Mouse (Mus musculus): ENCODE measurements around the gene Thap12. TPM values are rescaled to one million over a fixed set of nuclear protein-coding genes. Genes with fewer than 3 reads are reported as not detected.

Gene Thap12
- total RNA-seq, 2 experiments from 2014 or later: 73.2 to 79.5 TPM

DNA sequence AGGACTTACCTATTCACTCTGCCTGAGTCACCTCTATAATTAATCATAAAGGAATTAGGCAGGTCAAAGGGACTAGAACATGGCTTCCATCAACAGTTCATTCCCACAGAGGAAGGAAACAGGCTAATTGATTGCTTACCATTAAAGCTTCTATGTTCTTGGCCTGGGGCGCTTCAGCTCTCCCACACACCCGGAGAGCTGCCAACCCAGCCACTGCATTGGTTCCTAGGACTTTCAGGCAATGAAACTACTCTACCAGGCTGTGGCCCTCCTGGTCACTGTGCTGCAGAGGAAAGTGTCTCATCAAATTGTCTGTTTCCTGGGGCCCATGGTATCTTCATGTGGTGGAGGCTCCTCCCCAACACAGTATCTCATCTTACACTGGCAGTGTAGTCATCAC, 25.4 kb upstream of the Thap12 start:
- TF ChIP-seq CTCF (conservative IDR thresholded peaks at IDR 0.05): no peak
- DNase-seq (ENCODE audit: low spot score in 2 of 2): no peak
- no peak overlapping the region for H3K4me3 ChIP-seq
- no peak overlapping the region for H3K27ac ChIP-seq

DNA sequence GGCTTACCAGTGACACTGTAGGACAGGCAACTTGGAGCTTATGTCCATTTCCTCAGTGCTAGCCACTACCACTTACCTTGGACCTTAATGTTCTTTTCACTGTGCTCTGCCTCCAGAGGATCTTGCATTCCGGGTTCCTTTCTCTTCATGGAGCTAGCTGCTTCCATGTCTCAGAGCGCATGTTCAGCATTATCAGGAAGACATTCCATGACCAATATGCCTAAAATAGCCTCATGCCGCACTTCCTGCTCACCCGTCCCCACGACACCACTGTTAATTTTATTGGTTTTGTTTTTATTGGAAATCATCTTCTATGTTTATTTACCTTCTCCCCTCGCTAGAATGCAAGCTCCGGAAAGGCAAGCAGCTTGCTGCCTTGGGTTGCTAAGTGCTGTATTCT, 24.5 kb upstream of the Thap12 start:
- no peak for TF ChIP-seq CTCF (conservative IDR thresholded peaks at IDR 0.05)
- no peak overlapping the region for H3K4me3 ChIP-seq
- DNase-seq (ENCODE audit: low spot score in 2 of 2): no peak
- peak overlapping the region; percentile 58; the same call in 1 of the 2 replicates for H3K27ac ChIP-seq

DNA sequence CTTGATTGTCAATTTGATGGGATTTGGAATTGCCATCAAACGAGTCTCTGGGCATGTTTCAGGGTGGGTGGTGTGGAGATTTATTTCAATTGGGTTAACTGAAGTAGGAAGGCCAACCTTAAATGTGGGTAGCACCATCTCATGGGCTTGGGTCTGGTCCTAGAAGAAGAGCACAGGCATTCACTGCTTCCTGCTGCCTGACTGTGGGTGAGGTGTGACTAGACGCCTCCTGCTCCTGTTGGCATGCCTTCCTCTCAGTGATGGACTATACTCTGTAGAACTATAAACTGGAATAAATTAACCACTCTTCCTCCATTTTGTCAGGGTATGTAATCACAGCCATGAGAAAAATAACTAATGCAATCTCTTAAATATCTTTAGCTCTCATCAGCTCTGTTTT, 22.2 kb upstream of the Thap12 start:
- no peak for DNase-seq (ENCODE audit: low spot score in 2 of 2)

GRCm38 (mm10) chr7:98682821-98683220, 20.1 kb upstream of the Thap12 start:
- Histone ChIP-seq H3K4me3 (no peak overlapping the region), H3K27ac (no peak overlapping the region)
- TF ChIP-seq CTCF (conservative IDR thresholded peaks at IDR 0.05): peak; percentile 37
- DNase-seq (ENCODE audit: low spot score in 2 of 2): no peak

More for the DNA sequence above, 22.2 kb upstream of the Thap12 start:
- TF ChIP-seq CTCF (conservative IDR thresholded peaks at IDR 0.05): no peak
- Histone ChIP-seq H3K4me3 (no peak overlapping the region), H3K27ac (no peak overlapping the region)

- Histone ChIP-seq H3K4me3 (no peak overlapping the region), H3K27ac (no peak overlapping the region)
- peak; percentile 58 for TF ChIP-seq CTCF (conservative IDR thresholded peaks at IDR 0.05)
- no peak for DNase-seq (ENCODE audit: low spot score in 2 of 2)
Observed at GRCm38 (mm10) chr7:98685895-98686294, 17.0 kb upstream of the Thap12 start.

GRCm38 (mm10) chr7:98690126-98690525, 12.8 kb upstream of the Thap12 start:
- Histone ChIP-seq H3K27ac (no peak overlapping the region), H3K4me3 (no peak overlapping the region)
- no peak for TF ChIP-seq CTCF (conservative IDR thresholded peaks at IDR 0.05)
- DNase-seq (ENCODE audit: low spot score in 2 of 2): no peak

- no peak overlapping the region for H3K27ac ChIP-seq
- no peak overlapping the region for H3K4me3 ChIP-seq
- TF ChIP-seq CTCF (conservative IDR thresholded peaks at IDR 0.05): no peak
- no peak for DNase-seq (ENCODE audit: low spot score in 2 of 2)
Observed at GRCm38 (mm10) chr7:98690831-98691230, 12.1 kb upstream of the Thap12 start.

DNA sequence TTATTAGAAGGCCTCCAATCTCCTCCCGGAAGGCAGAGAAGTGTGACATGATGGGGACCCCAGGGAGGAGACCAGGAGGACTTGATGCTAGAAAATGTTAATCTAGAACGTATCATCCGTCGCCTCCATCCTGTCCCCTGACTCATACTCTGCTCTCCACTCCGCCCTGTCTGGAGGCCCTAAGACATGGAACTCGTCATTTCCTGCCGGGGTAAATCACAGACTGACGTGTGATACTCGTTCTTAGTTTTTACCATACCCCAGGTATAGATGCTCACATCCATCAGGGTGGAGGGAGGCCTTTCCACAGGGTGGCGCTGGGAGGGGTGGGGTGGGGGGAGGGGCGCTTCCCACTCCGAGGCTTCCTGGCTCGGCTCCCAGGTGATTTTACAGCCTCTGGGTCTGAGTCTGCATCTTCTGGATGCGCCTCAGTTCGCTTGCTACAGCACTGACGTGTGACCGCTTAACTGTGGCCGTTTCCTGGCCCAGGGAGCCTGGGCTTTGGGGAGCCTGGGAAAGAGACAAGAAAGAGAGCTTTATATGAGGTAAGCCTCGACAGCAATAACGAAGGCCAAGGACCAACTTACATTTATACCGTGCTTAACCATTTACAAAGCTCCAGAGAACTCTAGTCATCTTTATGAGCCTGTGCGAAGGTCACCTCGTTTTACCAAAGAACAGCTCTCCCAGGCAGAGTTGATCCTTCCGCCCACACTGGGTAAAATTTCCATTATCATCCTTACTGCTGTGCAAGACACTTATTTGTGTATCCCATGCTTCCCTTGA, 9.9 kb upstream of the Thap12 start:
- no peak for TF ChIP-seq CTCF (conservative IDR thresholded peaks at IDR 0.05)
- Histone ChIP-seq H3K27ac (peak overlapping the region; percentile 36; the same call in 1 of the 2 replicates), H3K4me3 (no peak overlapping the region)
- no peak for DNase-seq (ENCODE audit: low spot score in 2 of 2)

DNA sequence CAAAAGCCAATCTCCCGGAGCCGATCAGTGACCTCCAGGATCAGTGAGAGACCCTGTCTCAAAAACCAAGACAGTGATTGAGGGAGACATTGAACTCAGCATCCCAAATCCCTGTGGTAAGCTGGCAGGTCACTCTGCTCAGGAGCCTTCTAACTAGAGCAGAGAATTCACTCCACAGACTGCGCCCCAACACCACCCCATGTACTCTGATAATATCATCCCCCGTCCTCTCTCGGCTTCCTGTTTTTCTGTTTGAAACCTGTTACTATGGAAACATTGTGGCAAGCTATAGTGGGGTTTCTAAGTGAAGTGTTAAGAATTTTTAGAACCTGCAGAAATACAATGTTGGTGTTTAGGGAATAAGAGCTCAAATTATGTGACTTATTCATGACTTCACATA, 8.9 kb upstream of the Thap12 start:
- no peak for TF ChIP-seq CTCF (conservative IDR thresholded peaks at IDR 0.05)
- peak; percentile 16 to 53 for DNase-seq (ENCODE audit: low spot score in 2 of 2)
- H3K4me3 ChIP-seq: no peak overlapping the region
- peak overlapping the region; percentile 40 for H3K27ac ChIP-seq

DNA sequence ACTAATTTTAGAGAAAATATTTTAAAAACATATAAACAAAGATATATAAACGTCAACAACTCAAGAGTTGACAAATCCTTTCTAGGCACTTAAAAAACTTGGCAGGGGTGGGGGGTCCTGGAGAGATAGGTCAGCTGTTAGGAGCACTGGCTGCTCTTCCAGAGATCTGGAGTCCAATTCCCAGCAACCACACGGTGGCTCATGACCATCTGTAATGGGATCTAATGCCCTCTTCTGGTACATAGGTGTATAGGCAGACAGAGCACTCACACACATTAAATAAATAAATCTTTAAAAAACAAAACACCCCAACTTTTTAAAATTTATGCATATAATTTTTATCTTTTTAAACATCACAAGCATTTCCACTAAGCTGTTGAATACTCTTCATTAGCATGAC, 5.4 kb upstream of the Thap12 start:
- no peak overlapping the region for H3K4me3 ChIP-seq
- no peak for DNase-seq (ENCODE audit: low spot score in 2 of 2)
- peak; percentile 77 for TF ChIP-seq CTCF (conservative IDR thresholded peaks at IDR 0.05)
- no peak overlapping the region for H3K27ac ChIP-seq

GRCm38 (mm10) chr7:98698041-98698440, 4.9 kb upstream of the Thap12 start:
- no peak overlapping the region for H3K4me3 ChIP-seq
- DNase-seq (ENCODE audit: low spot score in 2 of 2): no peak
- no peak overlapping the region for H3K27ac ChIP-seq
- TF ChIP-seq CTCF (conservative IDR thresholded peaks at IDR 0.05): no peak

DNA sequence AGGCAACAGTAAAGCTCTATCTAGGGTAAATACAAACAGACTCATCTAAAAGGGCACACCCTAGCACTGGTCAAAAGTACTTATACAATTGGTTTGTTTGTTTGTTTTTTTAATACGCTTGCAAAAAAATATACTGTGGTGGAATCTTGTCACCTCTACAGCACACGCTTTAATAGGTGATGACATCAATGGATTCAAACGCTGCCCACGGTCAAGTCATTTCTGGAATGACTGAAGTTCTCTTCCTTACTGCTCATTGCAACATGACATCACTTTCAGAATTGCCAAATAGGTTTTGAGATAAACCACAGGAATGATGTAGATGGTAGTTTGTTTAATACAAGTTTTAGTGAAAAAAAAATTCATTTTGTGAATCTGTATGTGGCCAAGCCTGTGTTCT, 4.3 kb upstream of the Thap12 start:
- no peak overlapping the region for H3K27ac ChIP-seq
- DNase-seq (ENCODE audit: low spot score in 2 of 2): no peak
- no peak for TF ChIP-seq CTCF (conservative IDR thresholded peaks at IDR 0.05)
- H3K4me3 ChIP-seq: no peak overlapping the region

DNA sequence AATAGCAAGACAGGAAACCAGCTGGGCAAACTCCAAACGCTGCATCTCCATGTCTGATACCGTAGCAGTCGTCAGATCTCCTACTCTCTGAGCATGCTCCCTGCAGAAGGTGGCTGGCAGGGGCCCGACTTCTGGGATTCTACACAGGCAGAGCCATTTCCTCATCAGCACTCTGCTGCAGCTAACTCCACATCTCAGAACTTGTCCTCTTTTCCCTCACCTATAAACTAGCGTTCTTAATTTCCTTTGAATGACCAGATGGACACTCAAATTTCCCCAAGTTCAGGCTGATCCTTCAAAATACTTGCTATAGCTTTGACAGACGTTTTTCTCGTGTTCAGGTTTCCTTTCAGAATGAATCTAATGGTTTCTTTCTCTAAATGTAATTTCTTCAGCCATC, 1.1 kb upstream of the Thap12 start:
- H3K4me3 ChIP-seq: peak overlapping the region; percentile 99
- no peak for TF ChIP-seq CTCF (conservative IDR thresholded peaks at IDR 0.05)
- DNase-seq (ENCODE audit: low spot score in 2 of 2): no peak
- peak overlapping the region; percentile 89 for H3K27ac ChIP-seq

DNA sequence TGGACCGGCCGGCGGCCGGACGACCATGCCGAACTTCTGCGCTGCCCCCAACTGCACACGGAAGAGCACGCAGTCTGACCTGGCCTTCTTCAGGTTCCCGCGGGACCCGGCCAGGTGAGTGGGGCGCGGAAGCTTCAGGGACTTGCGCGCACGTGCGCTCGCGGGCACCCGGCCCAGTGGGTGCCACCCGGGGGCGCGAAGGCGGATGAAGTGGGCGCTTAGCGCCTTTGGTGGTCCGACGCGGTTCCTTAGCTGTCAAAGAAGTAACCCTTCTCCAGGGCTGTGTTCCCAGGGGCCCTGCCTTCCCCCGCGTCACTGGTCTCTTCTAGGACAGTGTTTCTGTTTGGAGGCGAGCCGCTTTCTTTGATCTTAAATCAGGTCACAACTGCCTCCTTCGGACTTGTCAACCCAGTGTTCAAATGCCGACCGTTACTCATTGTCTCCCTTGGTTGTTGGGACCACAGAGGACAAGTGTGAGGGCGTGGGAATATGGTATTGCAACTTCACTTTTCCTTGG, 520 bp downstream of the Thap12 start:
- no peak for DNase-seq (ENCODE audit: low spot score in 2 of 2)
- no peak for TF ChIP-seq CTCF (conservative IDR thresholded peaks at IDR 0.05)

More for the DNA sequence above, 520 bp downstream of the Thap12 start:
- Histone ChIP-seq H3K4me3 (peak overlapping the region; percentile 99), H3K27ac (peak overlapping the region; percentile 94)
